Mouse (Mus musculus) adrenal gland (tissue): ENCODE results near the gene Cab39l.

Source experiments
- intact Hi-C: fragments of 180-260 bp; cut with DNase I; formaldehyde crosslinking; loops from one replicate; pipeline ENCODE4 v1.15.1; 2025

The Cab39l gene

DNA sequence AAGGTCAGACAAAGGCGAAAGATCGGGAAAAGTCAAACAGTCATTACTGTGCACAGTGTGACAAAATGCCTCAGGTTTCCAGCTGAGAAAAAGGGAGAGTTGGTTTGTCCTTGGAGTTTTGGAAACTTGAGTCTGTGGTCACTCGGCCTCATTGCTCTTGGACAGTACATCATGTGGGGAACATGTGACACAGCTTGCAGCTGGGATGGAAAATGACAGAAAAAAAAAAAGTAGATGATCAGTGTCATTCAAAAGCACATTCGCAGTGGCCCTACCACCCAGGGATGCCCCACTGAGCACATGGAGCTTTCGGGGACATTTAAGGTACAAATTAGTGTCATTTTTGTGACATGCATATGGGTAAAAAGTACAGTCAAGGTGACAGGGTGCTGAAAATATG lies 57.2 kb downstream of the Cab39l start:
- intact Hi-C loops, result no loop called here

DNA sequence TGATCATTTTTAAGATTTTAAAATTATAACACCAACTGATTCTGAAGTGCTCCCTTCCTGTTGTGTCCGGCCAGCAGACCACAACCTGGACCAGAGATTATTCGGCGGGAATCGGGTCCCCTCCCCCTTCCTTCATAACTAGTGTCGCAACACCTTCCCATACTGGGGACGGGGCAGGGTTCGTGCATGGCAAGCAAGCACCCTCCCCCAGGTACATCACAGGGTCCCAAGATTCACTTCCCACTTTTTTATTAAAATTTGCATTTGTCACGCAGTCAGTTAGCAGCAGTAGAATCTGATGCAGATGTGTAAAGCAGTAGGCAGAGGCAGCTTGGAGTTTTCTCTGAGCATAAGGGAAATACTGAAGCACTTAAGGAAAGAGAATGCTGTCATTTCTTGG lies 64.1 kb downstream of the Cab39l start:
- intact Hi-C loops, result no loop called here

DNA sequence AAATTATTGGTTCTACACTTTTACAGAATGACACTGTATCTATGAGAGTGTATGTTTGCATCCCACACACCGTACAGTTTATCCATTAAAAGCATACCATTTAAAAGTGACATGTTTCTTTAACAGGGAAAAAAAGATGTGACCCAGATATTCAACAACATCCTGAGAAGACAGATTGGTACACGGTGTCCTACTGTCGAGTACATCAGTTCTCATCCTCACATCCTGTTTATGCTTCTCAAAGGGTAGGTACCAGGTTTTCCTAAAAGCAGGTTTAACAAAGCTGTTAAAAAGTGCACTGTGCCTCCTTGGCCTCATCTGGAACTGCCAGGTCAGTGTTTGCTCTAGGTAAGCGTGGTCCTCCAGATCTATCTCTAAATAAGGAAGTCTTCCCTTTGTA lies 65.4 kb downstream of the Cab39l start:
- intact Hi-C loops, result no loop called here

DNA sequence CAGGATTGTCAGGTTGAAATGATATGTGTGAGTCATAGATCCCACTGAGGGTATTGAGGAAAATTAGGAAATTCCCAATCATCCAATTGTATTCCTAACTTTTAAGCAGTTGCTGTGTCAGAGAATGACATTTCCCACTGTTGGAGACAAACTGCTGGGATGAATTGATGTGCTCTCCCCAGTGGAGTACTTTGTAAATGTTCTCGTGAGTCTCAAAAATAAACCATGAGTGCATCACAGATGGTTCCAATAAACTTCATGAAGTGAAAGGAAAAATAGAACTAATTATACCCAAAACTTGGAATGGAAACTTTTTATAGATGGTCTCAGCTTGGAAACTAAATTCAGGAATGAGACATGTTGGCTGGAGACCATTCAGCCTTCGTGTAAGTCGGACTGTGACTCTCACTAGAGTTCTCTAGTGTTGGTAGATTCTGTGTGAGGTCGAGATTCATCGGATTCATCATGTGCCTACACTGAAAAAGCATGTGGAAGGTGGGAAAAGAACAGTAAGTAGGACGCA lies 73.2 kb downstream of the Cab39l start:
- intact Hi-C loops, result no loop called here

DNA sequence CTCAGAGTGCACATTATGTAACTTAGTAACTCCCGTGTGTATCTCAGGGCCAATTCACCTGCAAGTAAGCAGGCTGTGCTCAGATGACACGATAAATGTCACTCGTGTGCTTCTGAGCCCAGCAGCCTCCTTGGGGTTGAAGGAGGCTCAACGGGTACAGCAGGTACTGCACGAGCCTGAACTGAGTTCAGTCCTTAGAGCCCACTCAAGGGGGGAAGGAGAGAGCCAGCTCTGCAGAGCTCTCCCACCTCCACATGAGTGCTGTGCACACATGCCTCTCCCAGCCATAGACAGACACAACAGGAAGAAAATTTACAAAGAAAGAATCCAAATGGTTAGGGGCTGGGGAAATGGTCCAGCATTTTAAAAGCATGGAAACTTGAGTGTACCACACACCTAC lies 85.1 kb downstream of the Cab39l start:
- intact Hi-C loops, result no loop called here

DNA sequence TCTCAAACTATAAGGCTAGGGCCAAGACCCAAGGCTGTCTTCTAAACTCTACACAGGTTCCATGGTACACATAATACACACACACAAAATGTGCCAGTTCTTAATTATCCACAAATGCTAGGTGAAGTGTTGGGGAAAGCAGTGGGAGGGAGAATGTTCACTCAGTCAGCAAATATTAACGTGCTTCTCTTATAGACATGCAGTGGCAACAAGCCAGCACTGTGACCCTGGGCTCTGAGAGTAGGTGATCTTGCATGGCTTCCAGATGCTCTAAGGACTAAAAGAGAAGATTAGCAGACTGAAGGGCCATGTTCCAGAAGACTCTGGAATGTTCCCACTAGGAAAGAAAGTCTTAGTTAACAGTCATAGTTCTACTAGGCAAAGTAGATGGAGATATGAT lies 90.0 kb downstream of the Cab39l start:
- intact Hi-C loops, result no loop called here

DNA sequence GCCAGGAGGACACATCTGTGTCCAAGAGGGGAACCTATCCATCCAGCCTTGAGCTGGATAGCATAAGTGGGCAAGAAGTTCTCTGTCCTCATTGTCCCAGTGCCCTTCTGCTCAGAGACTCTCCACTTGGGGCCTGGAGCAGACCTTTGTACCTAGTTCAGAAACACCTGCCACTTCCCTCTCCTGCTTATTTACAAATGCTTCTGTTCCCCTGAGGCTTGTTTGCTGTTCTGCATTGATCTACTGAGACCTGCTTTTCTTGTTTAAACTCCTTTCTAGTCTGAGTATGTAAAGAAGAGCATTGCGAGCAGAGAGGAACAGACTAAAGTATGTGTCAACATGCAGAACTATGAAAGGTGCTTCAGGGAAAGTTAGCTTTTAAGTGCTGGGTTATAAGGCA lies 92.2 kb downstream of the Cab39l start:
- intact Hi-C loops, result no loop called here

DNA sequence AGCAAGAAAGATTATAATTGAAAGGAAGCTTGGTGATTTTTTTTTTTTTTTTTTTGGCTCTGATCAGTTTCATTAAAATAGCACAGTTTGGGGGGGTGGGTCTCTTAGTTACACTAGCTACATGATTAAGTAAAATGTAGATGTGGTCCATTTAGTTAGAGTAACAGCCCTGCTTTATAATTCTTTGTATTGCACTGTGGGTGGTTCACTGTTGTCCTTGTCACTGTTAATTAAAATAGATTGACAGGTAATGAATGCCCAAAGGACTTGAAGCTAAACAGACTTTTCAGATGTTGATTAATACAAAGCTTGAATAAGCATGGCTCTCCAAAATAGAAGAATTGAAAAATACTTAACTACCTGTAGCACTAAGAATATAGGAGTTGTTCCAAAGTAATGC lies 93.1 kb downstream of the Cab39l start:
- intact Hi-C loops, result no loop called here

DNA sequence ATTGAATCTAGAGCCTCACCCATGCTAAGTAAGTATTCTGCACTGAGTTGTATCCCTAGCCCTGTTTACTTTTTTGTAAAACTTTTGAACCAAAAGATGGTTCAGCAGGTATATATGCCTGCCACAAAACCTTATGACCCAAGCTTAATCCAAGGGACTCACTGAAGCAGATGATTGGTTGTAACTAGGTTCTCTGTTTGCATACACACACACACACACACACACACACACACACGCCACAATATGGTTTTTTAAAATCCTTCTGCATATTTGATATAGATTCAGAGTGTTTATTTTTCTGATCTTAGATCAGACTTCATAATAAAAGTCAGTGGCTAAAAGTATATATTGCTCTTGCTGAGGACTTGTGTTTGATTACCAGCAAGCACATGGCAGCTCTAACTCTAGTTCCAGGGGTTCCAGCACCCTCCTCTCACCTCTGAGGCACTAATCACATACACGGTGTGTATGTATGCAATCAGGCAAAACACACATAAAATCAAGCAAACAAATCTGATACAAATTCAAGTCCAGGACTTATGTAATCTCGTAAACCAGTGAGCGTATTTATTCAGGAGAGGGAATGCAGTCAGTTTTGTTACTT lies 97.2 kb downstream of the Cab39l start:
- intact Hi-C loops, result no loop called here

DNA sequence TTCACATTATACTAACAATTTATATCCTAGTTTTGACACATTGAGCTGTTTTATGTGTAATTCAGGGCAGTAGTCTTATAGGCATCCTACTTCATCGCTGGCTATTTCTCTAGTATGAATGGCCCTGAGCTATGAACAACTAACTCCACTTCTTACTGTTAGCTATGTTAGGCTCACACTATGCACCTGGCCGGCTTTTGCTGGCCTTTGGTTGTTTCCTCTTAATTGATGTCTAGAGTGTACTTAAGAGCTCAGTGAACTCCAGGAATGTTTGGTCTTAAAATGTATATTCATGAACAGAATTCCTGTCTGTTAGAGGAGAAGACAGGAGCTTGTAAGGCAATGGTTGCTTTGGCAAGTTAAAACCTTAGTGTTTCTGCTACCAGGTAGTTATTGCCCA lies 99.5 kb downstream of the Cab39l start:
- intact Hi-C loops, result no loop called here

DNA sequence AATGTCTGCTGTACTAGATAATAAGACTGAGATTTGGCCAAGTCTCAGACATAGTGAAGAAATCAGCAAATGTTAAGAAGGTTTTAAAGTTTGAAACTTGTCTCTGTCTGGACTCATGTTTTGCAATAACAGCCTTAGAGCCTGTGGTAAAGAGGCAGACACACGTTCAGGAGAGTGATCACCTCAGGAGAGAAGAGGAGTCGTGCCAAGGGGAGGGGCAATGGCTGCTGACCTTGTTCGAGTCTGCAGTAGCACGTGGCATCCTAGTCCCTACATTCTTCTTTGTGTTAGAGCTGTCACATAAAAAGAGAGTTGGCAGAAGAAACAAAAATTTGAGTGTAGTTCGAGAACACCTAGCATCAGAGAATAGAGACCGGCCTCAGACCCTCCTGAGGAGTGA lies 100.0 kb downstream of the Cab39l start:
- intact Hi-C loops, result no loop called here

DNA sequence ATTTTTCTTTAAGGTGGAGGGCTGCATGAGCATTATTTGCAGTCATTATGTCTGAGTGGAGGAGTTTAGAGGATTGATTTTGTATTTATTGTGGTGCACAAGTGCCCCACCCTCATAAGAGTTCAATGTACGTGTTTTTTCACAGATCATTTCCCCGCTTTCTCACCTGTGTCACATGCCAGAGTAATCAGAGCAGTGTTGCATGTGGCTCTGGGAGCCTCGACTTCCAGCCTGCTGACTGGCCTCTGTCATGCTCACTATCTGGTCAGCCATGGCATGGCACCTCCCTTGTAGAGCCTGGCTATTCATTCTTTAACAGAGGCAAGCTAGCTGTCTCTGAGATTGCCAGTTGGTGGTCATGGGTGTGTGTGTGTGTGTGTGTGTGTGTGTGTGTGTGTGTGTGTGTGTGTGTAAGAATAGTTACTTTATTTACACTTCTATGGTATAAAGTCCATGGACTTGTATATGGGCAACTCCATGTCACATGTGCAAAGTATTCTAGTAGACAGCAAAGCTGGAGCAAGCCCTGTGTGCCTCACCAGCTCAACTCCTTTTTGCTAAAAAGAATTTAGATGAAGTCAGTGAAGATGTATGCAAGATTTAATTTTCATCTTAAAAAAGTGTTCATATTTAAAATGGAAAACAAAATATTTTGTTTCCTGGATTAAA lies 102.5 kb downstream of the Cab39l start:
- intact Hi-C loops, result no loop called here

DNA sequence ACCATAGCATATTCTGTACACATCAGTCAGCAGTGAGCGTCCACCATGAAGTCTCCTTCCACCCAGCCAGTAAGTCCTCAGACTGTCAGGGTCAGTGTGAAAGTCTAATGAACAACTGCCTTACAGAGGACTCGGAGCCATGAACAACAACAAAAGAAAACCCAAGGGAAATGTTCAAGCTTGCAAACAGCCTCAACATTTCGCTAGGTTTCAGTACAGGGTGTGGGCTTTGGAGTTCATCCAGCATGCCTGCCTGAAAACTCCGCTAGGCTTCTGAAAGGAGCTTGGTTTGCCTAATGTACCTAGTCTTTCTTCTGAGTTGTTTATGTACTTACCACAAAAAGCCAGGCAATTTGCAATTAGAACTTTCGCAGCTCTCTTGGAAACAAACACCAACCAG lies 103.2 kb downstream of the Cab39l start:
- intact Hi-C loops, result no loop called here

DNA sequence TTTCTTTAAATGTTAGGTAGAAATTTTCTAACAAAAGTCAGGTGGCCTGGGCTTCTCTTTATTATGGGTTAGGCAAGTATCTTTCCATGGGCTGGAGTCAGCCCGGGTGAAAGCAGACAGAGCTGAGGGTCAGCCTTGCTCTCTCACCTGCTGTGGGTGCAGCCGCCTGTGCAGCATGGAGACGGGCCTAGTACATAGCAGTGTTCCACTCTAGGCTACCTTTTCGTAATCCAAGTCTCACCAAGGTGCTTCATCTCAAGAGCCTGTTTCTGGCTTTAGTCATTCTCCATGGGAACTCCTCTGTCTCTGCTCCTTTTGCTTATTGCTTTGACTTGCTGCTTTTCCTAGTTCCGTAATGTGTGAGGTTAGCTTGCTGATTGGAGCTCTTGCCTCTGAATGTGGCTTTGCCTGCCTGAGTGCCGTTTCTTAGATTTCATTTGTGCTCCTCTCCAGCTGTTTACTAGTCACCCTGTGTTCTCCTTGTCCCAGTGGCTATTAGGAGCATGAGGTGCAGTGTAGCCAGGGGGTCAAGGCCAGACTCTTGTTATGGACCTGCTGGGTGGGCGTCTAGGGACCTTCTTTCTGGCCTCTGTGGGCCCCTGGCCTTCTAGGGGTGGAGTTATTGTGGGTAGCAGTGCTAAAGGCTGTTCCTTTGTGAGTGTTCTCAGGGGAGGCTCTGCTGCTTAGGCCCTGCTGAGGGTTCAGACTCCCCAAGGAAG lies 105.5 kb downstream of the Cab39l start:
- intact Hi-C loops, result no loop called here

DNA sequence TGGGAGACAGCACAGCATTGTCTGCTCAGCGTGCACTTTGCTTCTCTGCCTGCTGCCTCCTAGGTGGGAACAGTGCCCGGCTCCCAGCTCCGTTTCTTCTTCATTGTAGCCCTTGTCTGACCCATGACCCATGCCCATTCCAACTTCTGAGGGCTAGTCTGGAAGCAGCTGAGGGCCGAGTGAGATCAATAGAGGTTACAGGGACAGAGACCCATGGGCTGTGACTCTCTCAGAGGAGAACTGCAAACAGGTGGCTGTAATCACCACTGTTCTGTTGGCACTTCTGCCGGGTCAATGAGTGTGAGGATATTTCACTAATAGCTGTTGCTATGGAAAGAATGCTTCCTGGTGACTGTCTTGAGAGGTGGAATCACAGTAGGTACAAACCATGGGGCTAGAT lies 106.8 kb downstream of the Cab39l start:
- intact Hi-C loops, result no loop called here

DNA sequence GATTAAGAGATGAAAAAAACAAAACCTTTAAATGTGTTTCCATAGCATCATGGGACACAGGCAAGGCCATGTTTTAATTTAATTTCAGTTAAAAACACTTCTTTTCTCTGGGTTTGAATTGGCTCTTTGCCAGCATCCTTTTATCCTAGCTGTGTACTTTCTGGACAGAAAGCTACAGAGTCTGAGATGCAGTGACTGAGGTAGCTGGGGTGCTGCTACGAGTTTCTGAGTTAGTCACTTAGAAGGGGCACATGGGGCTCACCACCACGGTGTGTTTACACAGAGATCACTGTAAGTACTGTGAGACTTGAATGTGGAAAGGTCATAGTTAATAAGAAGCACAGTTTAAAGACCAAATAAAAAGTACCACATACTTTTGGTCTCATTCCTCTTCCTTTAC lies 107.8 kb downstream of the Cab39l start:
- intact Hi-C loops, result no loop called here

DNA sequence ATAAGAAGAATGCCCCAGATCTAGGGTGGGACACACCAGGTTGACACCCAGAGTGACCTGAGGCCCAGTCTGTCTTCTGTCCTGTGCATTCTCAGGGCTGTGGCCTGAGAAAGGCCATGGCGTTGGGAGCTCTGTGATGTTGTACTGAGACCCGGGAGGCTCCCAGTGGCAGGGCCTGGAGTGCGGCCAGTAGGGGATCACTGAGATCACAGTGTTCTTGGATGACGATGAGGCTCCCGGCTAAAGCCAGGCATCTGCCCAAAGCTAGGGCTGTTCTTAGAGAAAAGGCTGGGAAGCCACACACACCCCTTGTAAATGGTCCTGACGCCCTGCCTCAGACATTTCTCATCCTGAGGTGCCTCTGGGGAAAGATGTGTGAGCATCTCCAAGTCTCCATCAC lies 108.3 kb downstream of the Cab39l start:
- intact Hi-C loops, result no loop called here

DNA sequence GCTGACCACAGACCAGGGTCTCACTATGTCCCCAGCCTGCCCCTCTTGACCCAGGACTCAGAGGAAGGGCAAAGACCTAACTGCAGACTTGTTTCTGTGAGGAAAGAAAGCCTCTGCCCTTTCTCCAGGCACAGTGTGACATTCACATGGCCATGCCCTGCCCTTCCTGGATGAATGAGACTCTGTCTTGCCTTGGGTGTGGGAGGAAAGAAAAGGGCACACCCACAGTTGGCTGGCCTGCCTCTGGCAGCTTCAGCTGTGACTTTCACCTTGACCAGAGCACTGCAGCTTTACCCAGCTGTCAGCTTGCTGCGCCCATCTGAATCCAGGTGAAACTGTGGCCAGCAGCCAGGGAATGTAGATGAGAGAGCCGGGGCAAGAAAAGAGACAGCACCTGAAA lies 110.1 kb downstream of the Cab39l start:
- intact Hi-C loops, result loop anchor here (10.0 kb wide), 1 partner anchor 216 kb away; no protein-coding TSS in a partner anchor

DNA sequence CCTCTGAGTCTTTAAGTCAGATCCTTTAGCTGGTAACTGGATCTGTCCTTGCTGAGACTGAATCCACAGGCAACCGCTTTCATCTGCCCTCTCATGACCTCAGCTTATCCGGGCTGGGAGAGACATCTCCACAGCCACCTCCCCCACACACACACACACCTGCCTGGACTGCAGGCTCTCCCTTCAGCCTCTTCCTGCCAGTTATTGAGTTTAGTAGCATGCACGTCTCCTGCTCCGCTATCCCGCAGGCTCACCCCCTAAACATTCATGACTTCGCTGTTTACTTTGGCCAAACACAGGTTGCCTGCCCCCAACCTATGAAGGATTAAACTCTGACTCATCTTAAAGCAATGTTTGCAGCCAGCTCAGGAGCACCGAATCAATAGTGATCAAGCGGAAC lies 111.2 kb downstream of the Cab39l start:
- intact Hi-C loops, result loop anchor here (10.0 kb wide), 1 partner anchor 217 kb away; no protein-coding TSS in a partner anchor

DNA sequence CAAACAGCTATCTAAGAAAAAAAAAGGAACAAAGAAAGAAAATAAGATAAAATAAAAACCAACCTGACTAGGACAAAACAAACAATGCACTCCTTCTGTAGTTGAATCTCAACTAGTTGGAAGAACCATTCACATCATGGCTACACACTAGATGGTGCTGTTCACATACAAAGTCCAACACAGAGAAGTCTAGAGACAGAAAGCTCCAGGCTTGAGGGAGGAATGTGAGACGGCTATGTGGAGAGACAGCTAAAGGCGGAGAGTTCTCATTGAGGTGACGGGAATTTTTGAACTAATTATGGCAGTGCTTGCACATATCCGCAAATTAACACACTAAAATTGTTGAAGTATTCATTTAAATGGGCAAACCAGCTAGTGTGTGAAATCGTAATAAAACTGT lies 113.3 kb downstream of the Cab39l start:
- intact Hi-C loops, result loop anchor here (10.0 kb wide), 1 partner anchor 219 kb away; no protein-coding TSS in a partner anchor

DNA sequence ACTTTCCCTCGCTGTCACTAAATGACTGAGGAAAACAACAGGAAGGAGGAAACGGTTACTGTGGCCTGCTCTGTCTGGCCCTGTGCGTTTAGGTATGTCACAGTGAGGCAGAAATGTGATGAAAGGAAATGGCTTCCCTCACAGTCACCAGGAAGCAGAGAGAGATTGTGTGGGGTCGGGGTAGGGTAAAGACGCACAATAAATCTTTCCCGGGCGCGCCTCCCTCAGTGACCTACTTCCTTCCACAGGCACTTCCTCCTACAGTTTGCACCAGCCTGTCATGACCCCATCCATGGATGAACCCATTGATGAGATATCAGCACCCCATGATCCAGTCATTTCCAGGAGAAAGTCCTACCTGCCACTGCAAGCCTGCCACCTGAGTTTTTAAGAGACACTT lies 114.2 kb downstream of the Cab39l start:
- intact Hi-C loops, result loop anchor here (5.0 to 10.0 kb wide), 3 partner anchors 163 to 398 kb away; no protein-coding TSS in a partner anchor

DNA sequence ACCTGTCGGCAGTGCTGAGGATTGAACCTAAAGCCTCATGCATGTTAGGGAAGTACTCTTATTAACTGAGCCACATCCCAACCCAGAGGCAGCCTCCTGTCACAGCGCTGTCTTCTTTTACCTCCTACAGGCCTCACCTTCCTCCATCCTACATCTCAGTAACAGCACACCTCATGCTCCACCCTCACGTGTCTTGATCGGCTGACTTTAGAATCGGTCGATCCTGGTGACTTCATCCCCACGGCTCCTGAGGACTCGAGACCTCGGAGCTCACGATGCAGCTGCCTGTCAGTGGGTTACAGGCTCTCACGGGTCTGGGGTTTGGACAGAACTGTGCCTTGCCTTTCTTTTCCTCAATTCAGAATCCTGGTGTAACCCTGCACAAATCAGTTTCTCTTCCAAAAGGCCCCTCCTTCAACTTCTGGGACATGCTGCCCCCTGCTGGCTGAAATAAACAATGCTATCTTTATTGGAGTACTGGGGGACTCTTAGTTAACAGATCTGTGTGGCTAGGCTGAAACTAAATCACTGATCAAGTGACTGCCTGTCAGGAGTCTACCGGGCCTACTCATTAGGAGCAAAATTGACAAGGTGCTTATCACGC lies 115.3 kb downstream of the Cab39l start:
- intact Hi-C loops, result loop anchor here (2.0 to 10.0 kb wide), 4 partner anchors 87 to 399 kb away; no protein-coding TSS in a partner anchor
